24 mouse cellular contexts compared by ENCODE assay signal in genomic region chr6:54151443-54152241, GRCm38 (mm10).
DNase-seq lines count a peak whose midpoint lies in the region; ATAC-seq and TF ChIP-seq lines count a peak whose summit lies in the region.
"Had no signal": no experiment of that assay in that cellular context is flagged by ENCODE, and none has a peak within 500 bp of the region (broad histone marks: within the 10 kb centered on the region; RNA-seq: fewer than 3 reads in every experiment).

No protein-coding gene starts in this region.

- no peak for ATAC-seq in intestine, embryonic 14.5 days (replicated peaks; ENCODE audit: low FRiP score, low TSS enrichment, low read depth)
- ATAC-seq in stomach, embryonic 16.5 days (ENCODE audit: insufficient read depth, low FRiP score) = no peak
- ATAC-seq: lung, postnatal 0 days had no signal

- in situ Hi-C loops in CH12.LX (cut with MboI; ENCODE audit: low pct_ligation_motif_present, low pct_unique_long_range_greater_than_20kb, low sequenced_read_pairs) = no loop called here

- TF ChIP-seq POLR2A in liver, adult 2 months (IDR thresholded peaks at IDR 0.05; ENCODE audit: extremely low read depth, insufficient read depth, low read length) = no peak
- no peak for TF ChIP-seq POLR2A in CH12.LX (IDR thresholded peaks at IDR 0.05; ENCODE audit: low read depth, low read length)

- dilution Hi-C loops in CH12.LX (cut with MboI; ENCODE audit: extremely low pct_ligation_motif_present, extremely low pct_unique_long_range_greater_than_20kb, low sequenced_read_pairs) = no loop called here

- TF ChIP-seq RAD21 in CH12.LX (IDR thresholded peaks at IDR 0.05; ENCODE audit: low read depth, low read length) = no peak

- no peaks in the 10 kb centered on the region for H3K9me3 ChIP-seq in CH12.LX (replicated peaks; ENCODE audit: low read length)
- H3K9me3 ChIP-seq in intestine, embryonic 14.5 days (ENCODE audit: control insufficient read depth, low read length) = no peaks in the 10 kb centered on the region
- H3K9me3 ChIP-seq in stomach, embryonic 16.5 days (replicated peaks; ENCODE audit: control insufficient read depth, low read length) = no peaks in the 10 kb centered on the region
- H3K9me3 ChIP-seq: embryonic facial prominence, embryonic 13.5 days; limb, embryonic 13.5 days; liver, embryonic 13.5 days; neural tube, embryonic 15.5 days had no signal

- intact Hi-C loops in left cerebral cortex, postnatal 14 days (cut with DNase I) = no loop called here

- TF ChIP-seq CTCF in liver, adult 2 months (IDR thresholded peaks at IDR 0.05; ENCODE audit: low read depth, low read length) = no peak
- no peak for TF ChIP-seq CTCF in CH12.LX (conservative IDR thresholded peaks at IDR 0.05 in 1 of 2, IDR thresholded peaks at IDR 0.05 in 1 of 2; ENCODE audit: low read depth in 2 of 2, low read length in 2 of 2)

- H3K79me2 ChIP-seq in liver, adult 2 months (ENCODE audit: control insufficient read depth, insufficient read depth, low read length) = peaks cover 17% of the 10 kb centered on the region; the same call in 1 of the 2 replicates
- H3K79me2 ChIP-seq in CH12.LX (replicated peaks; ENCODE audit: control insufficient read depth, extremely low read depth, insufficient read depth, poor library complexity, severe bottlenecking) = no peaks in the 10 kb centered on the region

- H3K4me3 ChIP-seq in liver, adult 2 months (ENCODE audit: insufficient read depth, low read depth, low read length) = no peak overlapping the region
- H3K4me3 ChIP-seq in CH12.LX (replicated peaks in 1 of 3; ENCODE audit: low read depth in 2 of 3, low read length in 2 of 3, poor library complexity in 1 of 3) = no peak overlapping the region
- no peak overlapping the region for H3K4me3 ChIP-seq in intestine, embryonic 14.5 days (ENCODE audit: low read depth, low read length)
- no peak overlapping the region for H3K4me3 ChIP-seq in stomach, embryonic 16.5 days (replicated peaks; ENCODE audit: low read length)
- H3K4me3 ChIP-seq: embryonic facial prominence, embryonic 13.5 days; limb, embryonic 13.5 days; liver, embryonic 13.5 days; neural tube, embryonic 15.5 days had no signal

- no peak overlapping the region for H3K9ac ChIP-seq in liver, adult 2 months (ENCODE audit: low read depth, low read length)
- no peak overlapping the region for H3K9ac ChIP-seq in CH12.LX (ENCODE audit: insufficient read depth, low read depth)
- H3K9ac ChIP-seq in intestine, embryonic 14.5 days (ENCODE audit: low read length) = no peak overlapping the region
- H3K9ac ChIP-seq in stomach, embryonic 16.5 days (ENCODE audit: low read length) = no peak overlapping the region
- H3K9ac ChIP-seq: embryonic facial prominence, embryonic 13.5 days; hindbrain, embryonic 14.5 days; limb, embryonic 13.5 days; liver, embryonic 13.5 days; neural tube, embryonic 15.5 days had no signal

- H3K27ac ChIP-seq in liver, adult 2 months (replicated peaks; ENCODE audit: insufficient read depth, low read depth, low read length) = no peak overlapping the region
- H3K27ac ChIP-seq in CH12.LX (ENCODE audit: insufficient read depth, low read depth) = no peak overlapping the region
- peak overlapping the region; percentile 82; the same call in 1 of the 2 replicates for H3K27ac ChIP-seq in intestine, embryonic 14.5 days (ENCODE audit: low read depth)
- peak overlapping the region; percentile 61; the same call in 1 of the 2 replicates for H3K27ac ChIP-seq in stomach, embryonic 16.5 days (ENCODE audit: low read length)
- H3K27ac ChIP-seq: embryonic facial prominence, embryonic 13.5 days; hindbrain, embryonic 14.5 days; limb, embryonic 13.5 days; liver, embryonic 13.5 days; macrophage; neural tube, embryonic 15.5 days had no signal

- DNase-seq in liver, adult 2 months (ENCODE audit: extremely low read depth, low read depth, low spot score) = peak; percentile 67
- DNase-seq in liver (no peak), CH12.LX (ENCODE audit: extremely low read depth) (no peak)
- no peak for DNase-seq in intestine, embryonic 14.5 days (ENCODE audit: low spot score)
- DNase-seq in lung, postnatal 25 days (ENCODE audit: low spot score) = no peak
- DNase-seq in left cerebral cortex, postnatal 14 days (ENCODE audit: low spot score in 2 of 2) = no peak
- DNase-seq: adrenal gland, postnatal 25 days; B cell, adult 2 months; cerebellum, adult 11-12 months; cerebellum, adult 9-11 months; gastrocnemius, postnatal 14 days; kidney, adult 11 months; liver, embryonic 13.5 days; midbrain, embryonic 14.5 days; spleen, adult 18-20 months; thymus, postnatal 4 days had no signal

- no peaks in the 10 kb centered on the region for H3K36me3 ChIP-seq in liver, adult 2 months (ENCODE audit: control insufficient read depth, insufficient read depth, low read length)
- H3K36me3 ChIP-seq in CH12.LX (replicated peaks in 1 of 2; ENCODE audit: control insufficient read depth in 1 of 2, insufficient read depth in 1 of 2, low read length in 1 of 2) = no peaks in the 10 kb centered on the region
- no peaks in the 10 kb centered on the region for H3K36me3 ChIP-seq in intestine, embryonic 14.5 days (ENCODE audit: control insufficient read depth, insufficient read depth, low read length)
- H3K36me3 ChIP-seq in stomach, embryonic 16.5 days (ENCODE audit: control insufficient read depth, insufficient read depth, low read length) = no peaks in the 10 kb centered on the region
- H3K36me3 ChIP-seq: embryonic facial prominence, embryonic 13.5 days; limb, embryonic 13.5 days; liver, embryonic 13.5 days; neural tube, embryonic 15.5 days had no signal

- TF ChIP-seq EP300 in CH12.LX (IDR thresholded peaks at IDR 0.05; ENCODE audit: low read length) = peak; percentile 63

- H3K4me2 ChIP-seq in CH12.LX (ENCODE audit: insufficient read depth, low read depth, poor library complexity, severe bottlenecking) = peak overlapping the region; percentile 77
- no peak overlapping the region for H3K4me2 ChIP-seq in intestine, embryonic 14.5 days (ENCODE audit: low read length)
- no peak overlapping the region for H3K4me2 ChIP-seq in stomach, embryonic 16.5 days (ENCODE audit: low read depth, low read length)
- H3K4me2 ChIP-seq: embryonic facial prominence, embryonic 13.5 days; heart, embryonic 11.5 days; hindbrain, embryonic 14.5 days; limb, embryonic 13.5 days; liver, embryonic 13.5 days; neural tube, embryonic 15.5 days had no signal

- 63% methylated on average over 7 of the region's 7 CpGs for WGBS in liver, adult 2 months
- WGBS in intestine, embryonic 14.5 days = 72% methylated on average over 7 of the region's 7 CpGs
- WGBS in stomach, embryonic 16.5 days = 58% methylated on average over 7 of the region's 7 CpGs

- H3K4me1 ChIP-seq in liver, adult 2 months (ENCODE audit: control insufficient read depth, insufficient read depth, low read length) = peaks cover 12% of the 10 kb centered on the region; the same call in 1 of the 2 replicates
- H3K4me1 ChIP-seq in CH12.LX (ENCODE audit: control insufficient read depth in 1 of 2, insufficient read depth in 2 of 2) = peaks cover 11 to 66% of the 10 kb centered on the region in 2 experiments
- H3K4me1 ChIP-seq in intestine, embryonic 14.5 days (replicated peaks; ENCODE audit: control insufficient read depth, insufficient read depth, low read length) = peaks cover 27% of the 10 kb centered on the region
- H3K4me1 ChIP-seq in stomach, embryonic 16.5 days (ENCODE audit: control insufficient read depth, insufficient read depth, low read length) = peaks cover 3% of the 10 kb centered on the region; the same call in 1 of the 2 replicates
- H3K4me1 ChIP-seq: liver, embryonic 13.5 days had no signal

- H3K27me3 ChIP-seq in liver, adult 2 months (ENCODE audit: control insufficient read depth, insufficient read depth, low read length) = no peaks in the 10 kb centered on the region
- H3K27me3 ChIP-seq in CH12.LX (replicated peaks) = no peaks in the 10 kb centered on the region
- H3K27me3 ChIP-seq in intestine, embryonic 14.5 days (replicated peaks; ENCODE audit: control insufficient read depth, insufficient read depth, low read length) = no peaks in the 10 kb centered on the region
- no peaks in the 10 kb centered on the region for H3K27me3 ChIP-seq in stomach, embryonic 16.5 days (ENCODE audit: control insufficient read depth, insufficient read depth, low read length)
- H3K27me3 ChIP-seq: embryonic facial prominence, embryonic 13.5 days; limb, embryonic 13.5 days; liver, embryonic 13.5 days; neural tube, embryonic 15.5 days had no signal

TF ChIP-seq in CH12.LX, 34 proteins besides CTCF, POLR2A, EP300 and RAD21:
- TF ChIP-seq MAZ (IDR thresholded peaks at IDR 0.05; ENCODE audit: low read depth, low read length) (no peak), BHLHE40 (IDR thresholded peaks at IDR 0.05; ENCODE audit: low read depth, low read length) (peak; percentile 63), MAFK (IDR thresholded peaks at IDR 0.05; ENCODE audit: insufficient replicate concordance, low read length) (0 out of 2 replicates have a peak, but pooled peaks have one; percentile 34), IRF4 (IDR thresholded peaks at IDR 0.05; ENCODE audit: low read depth, low read length) (peak; percentile 37; the same call in 1 of the 2 replicates), ETS1 (conservative IDR thresholded peaks at IDR 0.05; ENCODE audit: low read depth, low read length) (0 out of 2 replicates have a peak, but pooled peaks have one; percentile 31), ZNF384 (IDR thresholded peaks at IDR 0.05; ENCODE audit: low read depth, low read length) (peak; percentile 93)

Comparison
In these comparisons a context has a peak if more than half of its experiments do, and no peak if none do; other contexts are left out.
1. H3K27ac ChIP-seq: peak in intestine, embryonic 14.5 days (single experiment) and stomach, embryonic 16.5 days (single experiment); none in liver, adult 2 months (single experiment) and CH12.LX (single experiment).